Mouse (Mus musculus): ENCODE measurements around the gene Bcan.

The Bcan gene

DNA sequence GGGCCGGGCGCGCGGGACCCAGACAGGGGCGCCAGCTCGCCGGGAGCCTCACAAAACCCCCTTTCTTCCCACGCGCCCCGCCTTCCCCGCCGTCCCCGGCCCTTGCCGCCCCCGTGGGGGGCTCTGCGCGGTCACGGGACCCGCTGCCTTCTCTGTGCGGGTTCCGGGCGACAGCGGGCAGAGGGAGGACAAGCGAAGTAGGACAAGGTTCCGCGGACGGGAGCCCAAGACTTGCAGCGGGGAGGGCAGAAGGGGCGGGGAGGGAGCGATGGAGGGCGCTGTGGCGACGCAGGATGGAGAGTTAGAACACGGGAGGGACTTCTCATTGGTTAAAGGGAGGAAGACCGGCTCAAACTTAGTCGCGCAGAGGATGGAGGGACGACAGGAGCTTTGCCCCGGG, at the start of gene Bcan:
Gene Bcan, minus strand, starts transcription at position 50 of the 400 bp plus-strand sequence.
- DNase-seq (ENCODE audit: extremely low spot score, low spot score): peak; percentile 54

DNA sequence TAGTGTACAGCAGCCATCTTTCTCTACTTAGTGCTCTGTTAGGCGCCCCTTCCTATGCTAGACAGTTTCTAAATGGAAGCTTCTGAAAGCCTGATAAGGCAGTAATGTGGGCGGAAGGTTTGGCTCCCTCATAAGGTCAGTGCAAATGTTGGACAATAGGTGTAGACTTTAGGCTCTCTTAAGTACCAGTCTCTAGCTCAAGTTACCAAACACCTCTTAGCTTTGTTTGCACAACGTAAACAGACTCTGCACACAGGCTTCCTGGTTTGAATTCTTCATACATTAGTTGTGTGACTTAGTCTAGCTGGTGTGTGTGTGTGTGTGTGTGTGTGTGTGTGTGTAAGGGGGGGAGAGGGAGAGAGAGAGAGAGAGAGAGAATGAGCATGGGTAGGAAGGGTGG, 49.5 kb upstream of the Bcan start:
- no peak for DNase-seq (ENCODE audit: extremely low spot score, low spot score)

DNA sequence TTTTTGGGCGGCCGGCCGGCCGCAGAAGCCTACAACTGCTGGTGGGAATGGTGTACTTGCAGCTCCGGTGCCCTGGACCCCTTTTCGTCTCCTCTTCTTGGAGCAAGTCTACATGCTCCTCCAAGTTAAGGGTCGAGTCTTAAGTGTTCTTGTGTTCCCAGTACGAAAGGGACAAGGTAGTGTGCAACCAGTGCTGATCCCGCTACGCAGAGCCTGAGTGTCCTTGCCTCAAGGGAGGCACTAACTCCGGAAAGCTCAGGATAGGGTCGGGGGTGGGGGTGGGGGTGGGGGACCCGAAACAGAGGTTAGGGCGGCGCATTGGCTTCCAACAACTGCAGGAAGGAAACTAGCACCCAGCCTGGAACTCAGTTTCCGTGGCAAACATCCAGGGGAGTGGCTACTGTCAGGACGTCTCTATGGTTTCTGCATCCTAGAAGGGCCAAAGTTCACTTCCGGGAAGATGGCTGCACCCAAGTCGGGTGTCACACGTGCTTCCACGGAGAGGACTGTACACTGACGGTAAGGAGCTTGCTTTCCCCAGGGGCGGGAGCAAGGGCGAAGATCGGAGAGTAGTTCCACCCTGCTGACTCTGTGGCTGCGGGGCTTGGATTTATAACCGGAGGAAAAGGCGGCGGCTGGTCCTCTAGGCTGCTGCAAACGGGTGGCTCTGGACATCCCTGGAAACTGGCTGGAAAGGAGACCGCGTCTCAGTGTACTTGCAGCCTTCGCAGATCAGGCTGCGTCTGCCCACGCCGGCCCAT, 42.8 kb upstream of the Bcan start, which contains the start of gene Gpatch4:
Gene Gpatch4, plus strand, starts transcription at position 448 of the 761 bp plus-strand sequence.
- DNase-seq (ENCODE audit: extremely low spot score, low spot score): peak; percentile 88

GRCm38 (mm10) chr3:88035561-88036293, 35.7 kb upstream of the Bcan start:
- DNase-seq (ENCODE audit: extremely low spot score, low spot score): no peak

- DNase-seq (ENCODE audit: extremely low spot score, low spot score): no peak
Measured at GRCm38 (mm10) chr3:88033506-88033905, 33.5 kb upstream of the Bcan start.

GRCm38 (mm10) chr3:88030608-88031395, 30.8 kb upstream of the Bcan start:
- DNase-seq (ENCODE audit: extremely low spot score, low spot score): no peak

GRCm38 (mm10) chr3:88027434-88028186, 27.6 kb upstream of the Bcan start, which contains the start of gene Hapln2:
Hapln2 (minus strand) TSS chr3:88027583.
- DNase-seq (ENCODE audit: extremely low spot score, low spot score): no peak

- no peak for DNase-seq (ENCODE audit: extremely low spot score, low spot score)
Measured at GRCm38 (mm10) chr3:88026823-88027222, 26.8 kb upstream of the Bcan start.

- no peak for DNase-seq (ENCODE audit: extremely low spot score, low spot score)
Measured at GRCm38 (mm10) chr3:88023192-88024074, 23.4 kb upstream of the Bcan start.

GRCm38 (mm10) chr3:88022322-88023191, 22.5 kb upstream of the Bcan start:
- DNase-seq (ENCODE audit: extremely low spot score, low spot score): peak; percentile 94

DNA sequence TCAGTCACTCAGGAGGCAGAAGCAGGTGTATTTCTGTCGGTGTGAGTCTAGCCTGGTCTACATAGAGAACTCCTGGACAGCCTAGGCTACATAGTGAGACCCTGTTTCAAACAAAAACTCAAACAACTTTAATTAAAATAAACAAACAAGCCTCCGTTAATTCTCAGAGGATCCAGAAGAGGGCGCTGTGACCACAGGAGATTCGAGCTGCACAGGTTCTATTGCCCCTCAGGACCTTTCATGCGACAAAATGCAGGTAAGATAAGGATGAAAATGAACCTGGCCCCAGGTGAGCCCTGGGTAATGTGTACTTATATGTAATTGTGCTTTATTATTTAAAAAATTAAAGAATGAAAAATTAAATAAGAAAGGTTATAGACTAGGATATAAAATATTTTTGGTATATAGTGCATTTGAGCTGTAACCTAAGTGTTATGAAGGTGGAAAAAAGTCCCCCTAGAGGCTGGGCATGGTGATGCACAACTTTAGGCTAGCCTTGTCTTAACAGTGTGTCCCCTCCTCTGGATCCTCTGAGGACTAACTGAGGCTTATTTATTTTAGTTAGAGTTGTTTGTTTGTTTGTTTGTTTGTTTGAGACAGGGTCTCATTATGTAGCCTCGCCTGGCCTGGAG, 10.7 kb upstream of the Bcan start:
- no peak for DNase-seq (ENCODE audit: extremely low spot score, low spot score)

DNA sequence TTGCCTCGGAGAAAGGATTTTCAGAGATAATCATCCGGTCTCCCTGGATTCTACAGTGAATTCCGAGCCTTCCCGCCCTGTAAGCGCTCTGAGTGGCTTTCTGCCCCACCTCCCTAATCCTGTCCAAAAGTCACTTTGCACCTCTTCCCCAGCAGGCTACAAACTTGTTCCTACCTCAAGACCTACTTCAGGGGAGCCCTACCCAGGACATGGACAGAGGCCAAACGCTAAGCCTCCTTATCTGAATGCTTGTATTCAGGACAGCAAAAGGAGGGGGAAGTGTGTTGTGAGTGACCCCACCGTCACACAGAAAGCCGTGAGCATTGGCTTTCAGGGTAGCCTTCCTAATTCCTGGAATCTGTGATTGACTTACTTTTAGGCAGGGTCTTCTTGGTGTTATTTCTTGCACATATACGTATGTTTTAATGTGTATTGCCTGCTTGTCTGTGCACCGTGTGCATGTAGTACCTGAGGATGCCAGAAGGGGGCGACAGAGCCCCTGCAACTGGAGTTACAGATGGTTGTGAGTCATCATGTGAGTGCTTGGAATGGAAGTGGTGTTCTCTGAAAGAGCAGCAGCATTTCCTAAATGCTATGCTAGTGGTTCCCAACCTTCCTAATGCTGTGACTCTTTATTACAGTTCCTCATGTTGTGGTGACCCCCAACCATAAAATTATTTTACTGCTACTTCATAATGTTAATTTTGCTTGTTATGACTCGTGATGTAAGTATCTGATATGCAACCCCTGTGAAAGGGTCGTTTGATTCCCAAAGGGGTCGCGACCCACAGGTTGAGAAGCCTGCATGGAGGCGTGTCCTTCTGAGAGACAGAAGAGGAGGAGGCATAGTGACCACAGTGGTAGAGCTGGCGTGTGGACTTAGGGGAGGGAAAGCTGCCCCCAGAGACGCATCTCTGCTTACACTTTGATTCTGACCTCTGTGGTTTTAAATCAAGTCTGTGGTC, 6.1 kb upstream of the Bcan start:
- DNase-seq (ENCODE audit: extremely low spot score, low spot score): no peak

GRCm38 (mm10) chr3:88002291-88002976, 2.4 kb upstream of the Bcan start:
- no peak for DNase-seq (ENCODE audit: extremely low spot score, low spot score)

DNA sequence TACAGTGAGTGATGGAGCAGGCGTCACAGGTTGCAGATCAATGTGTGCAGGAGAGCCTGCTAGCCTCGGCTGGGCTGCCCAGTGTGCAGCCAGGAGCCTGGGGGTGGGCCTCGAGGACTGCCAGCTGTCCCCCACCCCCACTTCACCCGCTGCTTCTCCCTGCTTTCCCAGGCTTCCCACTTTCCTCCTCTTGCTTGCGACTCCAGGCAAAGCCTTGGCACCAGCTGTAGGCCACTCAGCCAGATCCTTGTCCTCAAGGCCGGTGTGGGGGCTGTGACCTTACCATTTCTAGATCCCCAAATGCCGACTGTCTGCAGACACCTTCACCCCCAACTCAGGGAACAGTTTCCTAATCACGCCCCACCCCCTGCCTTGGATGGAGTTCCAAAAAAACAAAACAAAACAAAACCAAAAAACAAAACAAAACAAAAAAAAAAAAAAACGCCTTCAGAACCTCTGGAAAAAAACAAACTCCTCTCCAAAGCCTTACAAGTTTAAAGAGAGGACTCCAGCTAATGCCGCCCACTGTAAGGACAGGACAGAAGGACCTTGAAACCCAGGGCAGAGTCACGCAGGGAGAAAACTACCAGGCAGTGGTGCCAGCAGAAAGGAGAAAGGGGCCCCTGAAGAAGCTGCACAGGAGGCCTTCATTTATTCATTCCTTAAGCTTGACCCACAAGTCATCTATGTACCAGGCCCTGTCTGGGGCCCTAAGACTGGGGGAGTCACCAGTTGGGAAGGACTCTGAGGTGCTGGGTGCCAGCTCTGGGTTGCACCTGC, 976 bp upstream of the Bcan start:
- no peak for DNase-seq (ENCODE audit: extremely low spot score, low spot score)

- peak; percentile 56 for DNase-seq (ENCODE audit: extremely low spot score, low spot score)
Measured at GRCm38 (mm10) chr3:87999243-87999895, 661 bp downstream of the Bcan start.

GRCm38 (mm10) chr3:87998747-87999146, 1.3 kb downstream of the Bcan start:
- no peak for DNase-seq (ENCODE audit: extremely low spot score, low spot score)
